Mouse (Mus musculus) heart, postnatal 14 days (tissue): ENCODE data around the gene Son. TPM values are rescaled to one million over a fixed set of nuclear protein-coding genes. Genes with fewer than 3 reads are reported as not detected.

Source experiments
- DNase-seq, 2 experiments: peaks; one replicate each; pipeline ENCODE4 v3.0.0; 2021 to 2022
- intact Hi-C: fragments of 180-260 bp; cut with DNase I; formaldehyde crosslinking; loops from one replicate; pipeline ENCODE4 v1.15.1; 2025
- total RNA-seq, 2 experiments: library from RNA; stranded (reverse); gene quantifications; 2 replicates each; pipeline ENCODE4 v1.2.3; 2021

Son gene
- total RNA-seq, 2 experiments from 2014 or later, result 175 to 187 TPM

GRCm38 (mm10) chr16:91674500-91674899, 27.2 kb downstream of the Son start:
- DNase-seq, result no peak
- intact Hi-C loops, result no loop called here

- no peak for DNase-seq
- intact Hi-C loops, result loop anchor here (2.0 kb wide), 1 partner anchor 16 kb away; no protein-coding TSS in a partner anchor
Observed at GRCm38 (mm10) chr16:91678147-91678911, 31.0 kb downstream of the Son start.

- intact Hi-C loops, result no loop called here
- DNase-seq, result no peak
Observed at GRCm38 (mm10) chr16:91680656-91681055, 33.4 kb downstream of the Son start.

- intact Hi-C loops, result no loop called here
Observed at GRCm38 (mm10) chr16:91685526-91685925, 38.2 kb downstream of the Son start.

GRCm38 (mm10) chr16:91686369-91686768, 39.1 kb downstream of the Son start:
- no peak for DNase-seq
- intact Hi-C loops, result no loop called here

More at GRCm38 (mm10) chr16:91685526-91685925, 38.2 kb downstream of the Son start:
- no peak for DNase-seq

GRCm38 (mm10) chr16:91688023-91688618, 40.8 kb downstream of the Son start:
- intact Hi-C loops, result no loop called here

GRCm38 (mm10) chr16:91688619-91689334, 41.5 kb downstream of the Son start, which contains the start of gene Donson:
Donson (minus strand) TSS chr16:91688770.
- peak; percentile 97 to 98 for DNase-seq
- intact Hi-C loops, result no loop called here

More at GRCm38 (mm10) chr16:91688023-91688618, 40.8 kb downstream of the Son start:
- no peak for DNase-seq

- DNase-seq, result no peak
- intact Hi-C loops, result loop anchor here (5.0 kb wide), 1 partner anchor 38 kb away; the partner anchor contains the start of genes Cryzl1 and Itsn1
Observed at GRCm38 (mm10) chr16:91689791-91690190, 42.5 kb downstream of the Son start.

- peak; percentile 79 to 88 for DNase-seq
- intact Hi-C loops, result loop anchor here (2.0 to 5.0 kb wide), 3 partner anchors 33 to 222 kb away; partner anchors contain the start of genes Cryzl1 and Itsn1
Observed at GRCm38 (mm10) chr16:91694455-91695084, 47.3 kb downstream of the Son start.

- intact Hi-C loops, result loop anchor here (2.0 to 5.0 kb wide), 2 partner anchors 192 to 222 kb away; no protein-coding TSS in a partner anchor
- no peak for DNase-seq
Observed at GRCm38 (mm10) chr16:91695108-91695755, 47.9 kb downstream of the Son start.

- intact Hi-C loops, result loop anchor here (5.0 kb wide), 1 partner anchor 188 kb away; no protein-coding TSS in a partner anchor
- no peak for DNase-seq
Observed at GRCm38 (mm10) chr16:91698995-91699394, 51.7 kb downstream of the Son start.

- no peak for DNase-seq
- intact Hi-C loops, result no loop called here
Observed at GRCm38 (mm10) chr16:91701908-91702307, 54.6 kb downstream of the Son start.

- intact Hi-C loops, result no loop called here
- DNase-seq, result no peak
Observed at GRCm38 (mm10) chr16:91702771-91703188, 55.5 kb downstream of the Son start.

- intact Hi-C loops, result no loop called here
- DNase-seq, result no peak
Observed at GRCm38 (mm10) chr16:91704603-91705340, 57.5 kb downstream of the Son start.

- DNase-seq, result no peak
- intact Hi-C loops, result no loop called here
Observed at GRCm38 (mm10) chr16:91710241-91710640, 62.9 kb downstream of the Son start.

GRCm38 (mm10) chr16:91716927-91717349, 69.6 kb downstream of the Son start:
- intact Hi-C loops, result no loop called here
- peak; percentile 44 to 56 for DNase-seq

- intact Hi-C loops, result no loop called here
Observed at GRCm38 (mm10) chr16:91717399-91717798, 70.1 kb downstream of the Son start.

GRCm38 (mm10) chr16:91724247-91724646, 76.9 kb downstream of the Son start:
- DNase-seq, result peak; percentile 59 to 70
- intact Hi-C loops, result loop anchor here (1.0 to 10.0 kb wide), 3 partner anchors 165 to 581 kb away; partner anchors contain the start of gene Smim11

More at GRCm38 (mm10) chr16:91717399-91717798, 70.1 kb downstream of the Son start:
- no peak for DNase-seq

- intact Hi-C loops, result loop anchor here (5.0 to 10.0 kb wide), 2 partner anchors 35 to 577 kb away; partner anchors contain the start of gene Smim11
- no peak for DNase-seq
Observed at GRCm38 (mm10) chr16:91727433-91727832, 80.1 kb downstream of the Son start.
